Mouse (Mus musculus): ENCODE results near the gene Col11a2. TPM values are rescaled to one million over a fixed set of nuclear protein-coding genes. Genes with fewer than 3 reads are reported as not detected.
A peak's percentile ranks its signal among the peaks of the same experiment; 100 is the strongest.

The Col11a2 gene
- polyA plus RNA-seq, 1 experiment from 2014 or later = 2.1 TPM

GRCm38 (mm10) chr17:34099531-34099930 lies 60.3 kb downstream of the Col11a2 start:
- Histone ChIP-seq H3K9ac (ENCODE audit: low read depth, low read length) (no peak overlapping the region; the same call in 1 of the 2 replicates), H3K27me3 (ENCODE audit: control insufficient read depth, insufficient read depth, low read length) (no peaks in the 10 kb centered on the region), H3K4me1 (ENCODE audit: control insufficient read depth, insufficient read depth, low read length) (no peaks in the 10 kb centered on the region), H3K9me3 (ENCODE audit: control insufficient read depth, low read length) (no peaks in the 10 kb centered on the region), H3K36me3 (ENCODE audit: control insufficient read depth, insufficient read depth, low read length) (no peaks in the 10 kb centered on the region), H3K4me2 (replicated peaks; ENCODE audit: low read depth, low read length) (no peak overlapping the region), H3K4me3 (ENCODE audit: low read length) (no peak overlapping the region), H3K27ac (ENCODE audit: low read depth, low read length) (no peak overlapping the region)
- no peak for ATAC-seq (ENCODE audit: low FRiP score, low TSS enrichment)
- WGBS = 57% methylated on average over 5 of the region's 5 CpGs

GRCm38 (mm10) chr17:34101185-34101584 lies 61.9 kb downstream of the Col11a2 start:
- no peaks in the 10 kb centered on the region for H3K4me1 ChIP-seq (ENCODE audit: control insufficient read depth, insufficient read depth, low read length)
- no peaks in the 10 kb centered on the region for H3K36me3 ChIP-seq (ENCODE audit: control insufficient read depth, insufficient read depth, low read length)
- 35% methylated on average over 5 of the region's 5 CpGs for WGBS
- no peak overlapping the region for H3K4me2 ChIP-seq (replicated peaks; ENCODE audit: low read depth, low read length)
- H3K9ac ChIP-seq (ENCODE audit: low read depth, low read length) = no peak overlapping the region
- H3K4me3 ChIP-seq (ENCODE audit: low read length) = no peak overlapping the region
- no peak; the same call in 1 of the 2 replicates for ATAC-seq (ENCODE audit: low FRiP score, low TSS enrichment)
- H3K27ac ChIP-seq (ENCODE audit: low read depth, low read length) = no peak overlapping the region
- no peaks in the 10 kb centered on the region for H3K27me3 ChIP-seq (ENCODE audit: control insufficient read depth, insufficient read depth, low read length)
- no peaks in the 10 kb centered on the region for H3K9me3 ChIP-seq (ENCODE audit: control insufficient read depth, low read length)

- Histone ChIP-seq H3K4me2 (replicated peaks; ENCODE audit: low read depth, low read length) (peak overlapping the region; percentile 19), H3K9ac (ENCODE audit: low read depth, low read length) (no peak overlapping the region), H3K27me3 (ENCODE audit: control insufficient read depth, insufficient read depth, low read length) (no peaks in the 10 kb centered on the region), H3K36me3 (ENCODE audit: control insufficient read depth, insufficient read depth, low read length) (no peaks in the 10 kb centered on the region), H3K27ac (ENCODE audit: low read depth, low read length) (no peak overlapping the region), H3K9me3 (ENCODE audit: control insufficient read depth, low read length) (no peaks in the 10 kb centered on the region), H3K4me3 (ENCODE audit: low read length) (no peak overlapping the region), H3K4me1 (ENCODE audit: control insufficient read depth, insufficient read depth, low read length) (no peaks in the 10 kb centered on the region)
- 6% methylated on average over 12 of the region's 12 CpGs for WGBS
- ATAC-seq (ENCODE audit: low FRiP score, low TSS enrichment) = peak; percentile 86
These were observed 62.4 kb downstream of the Col11a2 start for GRCm38 (mm10) chr17:34101604-34102032.

GRCm38 (mm10) chr17:34102831-34103230 lies 63.6 kb downstream of the Col11a2 start:
- H3K4me1 ChIP-seq (ENCODE audit: control insufficient read depth, insufficient read depth, low read length) = no peaks in the 10 kb centered on the region
- H3K27ac ChIP-seq (ENCODE audit: low read depth, low read length) = no peak overlapping the region
- no peaks in the 10 kb centered on the region for H3K27me3 ChIP-seq (ENCODE audit: control insufficient read depth, insufficient read depth, low read length)
- WGBS = 82% methylated on average over 6 of the region's 6 CpGs
- H3K9me3 ChIP-seq (ENCODE audit: control insufficient read depth, low read length) = no peaks in the 10 kb centered on the region
- no peaks in the 10 kb centered on the region for H3K36me3 ChIP-seq (ENCODE audit: control insufficient read depth, insufficient read depth, low read length)
- ATAC-seq (ENCODE audit: low FRiP score, low TSS enrichment) = no peak
- no peak overlapping the region for H3K9ac ChIP-seq (ENCODE audit: low read depth, low read length)
- no peak overlapping the region for H3K4me2 ChIP-seq (replicated peaks; ENCODE audit: low read depth, low read length)
- no peak overlapping the region for H3K4me3 ChIP-seq (ENCODE audit: low read length)

- H3K27ac ChIP-seq (ENCODE audit: low read depth, low read length) = no peak overlapping the region
- H3K36me3 ChIP-seq (ENCODE audit: control insufficient read depth, insufficient read depth, low read length) = peaks cover 9% of the 10 kb centered on the region; the same call in 1 of the 2 replicates
- H3K4me1 ChIP-seq (ENCODE audit: control insufficient read depth, insufficient read depth, low read length) = no peaks in the 10 kb centered on the region
- no peaks in the 10 kb centered on the region for H3K27me3 ChIP-seq (ENCODE audit: control insufficient read depth, insufficient read depth, low read length)
- no peak for ATAC-seq (ENCODE audit: low FRiP score, low TSS enrichment)
- H3K4me3 ChIP-seq (ENCODE audit: low read length) = no peak overlapping the region
- H3K9me3 ChIP-seq (ENCODE audit: control insufficient read depth, low read length) = no peaks in the 10 kb centered on the region
- WGBS = 80% methylated on average over 9 of the region's 9 CpGs
- no peak overlapping the region for H3K4me2 ChIP-seq (replicated peaks; ENCODE audit: low read depth, low read length)
- no peak overlapping the region for H3K9ac ChIP-seq (ENCODE audit: low read depth, low read length)
These were observed 65.6 kb downstream of the Col11a2 start for GRCm38 (mm10) chr17:34104804-34105203.

GRCm38 (mm10) chr17:34106555-34106954 lies 67.3 kb downstream of the Col11a2 start:
- no peak overlapping the region for H3K4me3 ChIP-seq (ENCODE audit: low read length)
- no peak for ATAC-seq (ENCODE audit: low FRiP score, low TSS enrichment)
- H3K9me3 ChIP-seq (ENCODE audit: control insufficient read depth, low read length) = no peaks in the 10 kb centered on the region
- peaks cover 25% of the 10 kb centered on the region for H3K36me3 ChIP-seq (ENCODE audit: control insufficient read depth, insufficient read depth, low read length)
- H3K4me2 ChIP-seq (replicated peaks; ENCODE audit: low read depth, low read length) = no peak overlapping the region
- H3K9ac ChIP-seq (ENCODE audit: low read depth, low read length) = no peak overlapping the region
- no peak overlapping the region for H3K27ac ChIP-seq (ENCODE audit: low read depth, low read length)
- H3K4me1 ChIP-seq (ENCODE audit: control insufficient read depth, insufficient read depth, low read length) = no peaks in the 10 kb centered on the region
- 86% methylated on average over 7 of the region's 7 CpGs for WGBS
- H3K27me3 ChIP-seq (ENCODE audit: control insufficient read depth, insufficient read depth, low read length) = no peaks in the 10 kb centered on the region

GRCm38 (mm10) chr17:34107109-34107867 lies 68.1 kb downstream of the Col11a2 start:
- 82% methylated on average over 7 of the region's 7 CpGs for WGBS
- H3K9ac ChIP-seq (ENCODE audit: low read depth, low read length) = no peak overlapping the region
- no peak overlapping the region for H3K4me3 ChIP-seq (ENCODE audit: low read length)
- no peaks in the 10 kb centered on the region for H3K4me1 ChIP-seq (ENCODE audit: control insufficient read depth, insufficient read depth, low read length)
- H3K27ac ChIP-seq (ENCODE audit: low read depth, low read length) = no peak overlapping the region
- peak; percentile 13; the same call in 1 of the 2 replicates for ATAC-seq (ENCODE audit: low FRiP score, low TSS enrichment)
- no peaks in the 10 kb centered on the region for H3K27me3 ChIP-seq (ENCODE audit: control insufficient read depth, insufficient read depth, low read length)
- peaks cover 32% of the 10 kb centered on the region for H3K36me3 ChIP-seq (ENCODE audit: control insufficient read depth, insufficient read depth, low read length)
- no peaks in the 10 kb centered on the region for H3K9me3 ChIP-seq (ENCODE audit: control insufficient read depth, low read length)
- H3K4me2 ChIP-seq (replicated peaks; ENCODE audit: low read depth, low read length) = no peak overlapping the region

- no peaks in the 10 kb centered on the region for H3K27me3 ChIP-seq (ENCODE audit: control insufficient read depth, insufficient read depth, low read length)
- ATAC-seq (ENCODE audit: low FRiP score, low TSS enrichment) = no peak
- H3K4me3 ChIP-seq (ENCODE audit: low read length) = no peak overlapping the region
- no peak overlapping the region for H3K9ac ChIP-seq (ENCODE audit: low read depth, low read length)
- no peaks in the 10 kb centered on the region for H3K9me3 ChIP-seq (ENCODE audit: control insufficient read depth, low read length)
- WGBS = 87% methylated on average over 5 of the region's 6 CpGs
- H3K4me2 ChIP-seq (replicated peaks; ENCODE audit: low read depth, low read length) = no peak overlapping the region
- peaks cover 44% of the 10 kb centered on the region for H3K36me3 ChIP-seq (ENCODE audit: control insufficient read depth, insufficient read depth, low read length)
- no peaks in the 10 kb centered on the region for H3K4me1 ChIP-seq (ENCODE audit: control insufficient read depth, insufficient read depth, low read length)
- no peak overlapping the region for H3K27ac ChIP-seq (ENCODE audit: low read depth, low read length)
These were observed 69.2 kb downstream of the Col11a2 start for GRCm38 (mm10) chr17:34108460-34108859.

GRCm38 (mm10) chr17:34109038-34109805 lies 70.0 kb downstream of the Col11a2 start:
- H3K27me3 ChIP-seq (ENCODE audit: control insufficient read depth, insufficient read depth, low read length) = no peaks in the 10 kb centered on the region
- no peak overlapping the region for H3K4me2 ChIP-seq (replicated peaks; ENCODE audit: low read depth, low read length)
- H3K36me3 ChIP-seq (ENCODE audit: control insufficient read depth, insufficient read depth, low read length) = peaks cover 52% of the 10 kb centered on the region
- 79% methylated on average over 14 of the region's 14 CpGs for WGBS
- no peak overlapping the region for H3K4me3 ChIP-seq (ENCODE audit: low read length)
- H3K4me1 ChIP-seq (ENCODE audit: control insufficient read depth, insufficient read depth, low read length) = no peaks in the 10 kb centered on the region
- no peak for ATAC-seq (ENCODE audit: low FRiP score, low TSS enrichment)
- H3K27ac ChIP-seq (ENCODE audit: low read depth, low read length) = no peak overlapping the region
- no peak overlapping the region for H3K9ac ChIP-seq (ENCODE audit: low read depth, low read length)
- no peaks in the 10 kb centered on the region for H3K9me3 ChIP-seq (ENCODE audit: control insufficient read depth, low read length)
